Mouse (Mus musculus): ENCODE data around the gene Mrpl16. TPM values are rescaled to one million over a fixed set of nuclear protein-coding genes. Genes with fewer than 3 reads are reported as not detected.

Gene Mrpl16
- total RNA-seq (2023): 10 to 100 TPM; 16.7 to 17.2 TPM

DNA sequence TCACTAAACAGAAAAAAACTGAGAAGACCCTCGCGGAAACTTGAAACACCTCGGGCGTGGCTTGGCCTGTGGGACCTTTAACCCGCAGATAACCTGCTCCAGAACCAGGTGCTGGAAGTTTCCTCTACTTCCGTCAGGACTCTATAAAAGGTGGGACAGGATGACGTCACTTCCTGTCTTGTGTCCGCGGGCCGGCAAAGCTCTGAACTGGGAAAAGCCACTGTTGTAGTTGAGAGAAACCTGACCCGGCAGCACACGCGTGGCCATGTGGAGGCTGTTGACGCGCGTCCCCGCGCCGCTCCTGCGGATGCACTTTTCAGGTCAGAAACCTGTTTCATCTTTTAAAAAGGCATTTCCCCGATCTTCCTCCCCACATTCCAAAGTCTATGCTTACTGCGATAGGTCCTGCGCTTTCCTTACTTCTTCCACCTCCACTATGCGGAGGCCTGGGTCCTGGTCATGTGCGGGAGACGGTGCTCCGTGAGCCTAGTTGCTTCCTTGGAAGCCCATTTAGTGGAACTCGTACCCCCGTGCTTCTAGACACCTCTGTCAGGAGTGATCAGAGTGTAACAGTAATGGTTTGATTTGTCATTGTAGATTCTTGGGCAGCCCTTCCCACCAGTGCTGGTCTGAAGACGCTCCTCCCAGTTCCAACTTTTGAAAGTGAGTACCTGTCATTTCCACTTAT lies at the start of gene Mrpl16:
TSS of gene Mrpl16 (plus strand) at position 187 of the 688 bp plus-strand sequence.

GRCm38 (mm10) chr19:11747298-11747697 lies 22.9 kb upstream of the Mrpl16 start, which contains the start of gene Gif:
TSS of gene Gif (plus strand) at chr19:11747554.

GRCm38 (mm10) chr19:11819143-11819700 lies 49.0 kb downstream of the Mrpl16 start, which contains the start of gene Stx3:
TSS of gene Stx3 (minus strand) at chr19:11819403.

Other genes starting within 250 kb of the Mrpl16 start
- gene Ms4a4d, start 233.6 kb upstream of the Mrpl16 start, total RNA-seq (2023): not detected
- gene Ms4a6d, start 165.5 kb upstream of the Mrpl16 start, total RNA-seq (2023): 10 to 100 TPM in 1 of 2 experiments, 1 to 10 TPM in 1; 9.6 to 10.9 TPM
- 1 to 10 TPM; 6.4 to 9.2 TPM for gene Ms4a2, start 146.7 kb upstream of the Mrpl16 start, total RNA-seq (2023)
- 100 to 1,000 TPM in 1 of 2 experiments, 10 to 100 TPM in 1; 96.9 to 111 TPM for gene Ms4a3, start 129.5 kb upstream of the Mrpl16 start, total RNA-seq (2023)
- gene Oosp2, start 109.8 kb upstream of the Mrpl16 start, total RNA-seq (2023): not detected
- gene Oosp1, start 79.2 kb upstream of the Mrpl16 start, total RNA-seq (2023): 1 to 10 TPM in 1 of 2 experiments, under 1 TPM in 1; 0.96 to 1.2 TPM
- gene Oosp3, start 73.3 kb upstream of the Mrpl16 start, total RNA-seq (2023): not detected
- not detected for gene Gif, start 22.8 kb upstream of the Mrpl16 start, total RNA-seq (2023)
- 10 to 100 TPM; 17.4 to 18.8 TPM for gene Stx3, start 49.0 kb downstream of the Mrpl16 start, total RNA-seq (2023)
- not detected for gene Olfr1417, start 68.8 kb downstream of the Mrpl16 start, total RNA-seq (2023)
- not detected for gene Olfr1418, start 90.7 kb downstream of the Mrpl16 start, total RNA-seq (2023)
- not detected for gene Olfr1419, start 104.7 kb downstream of the Mrpl16 start, total RNA-seq (2023)
- gene Olfr1420, start 116.2 kb downstream of the Mrpl16 start, total RNA-seq (2023): not detected
- gene Patl1, start 142.0 kb downstream of the Mrpl16 start, total RNA-seq (2023): 10 to 100 TPM; 29.7 to 36.8 TPM
- 10 to 100 TPM; 44.2 to 44.7 TPM for gene Osbp, start 195.6 kb downstream of the Mrpl16 start, total RNA-seq (2023)